Mouse (Mus musculus) adrenal gland, postnatal 25 days (tissue): Measurements from ENCODE around the gene Cd52. TPM values are rescaled to one million over a fixed set of nuclear protein-coding genes. Genes with fewer than 3 reads are reported as not detected.

Experiments
- DNase-seq: peaks from one replicate; pipeline ENCODE4 v3.0.0; 2021; ENCODE audit warnings: mixed read lengths
- total RNA-seq: library from RNA; stranded (reverse); gene quantifications from 2 replicates; pipeline ENCODE4 v1.2.3, GENCODE M21; 2021

Gene Cd52
- total RNA-seq, 1 experiment from 2014 or later = 8.4 TPM

GRCm38 (mm10) chr4:134051912-134052311, 43.0 kb downstream of the Cd52 start:
- no peak for DNase-seq

GRCm38 (mm10) chr4:134047648-134048047, 47.2 kb downstream of the Cd52 start:
- no peak for DNase-seq

DNA sequence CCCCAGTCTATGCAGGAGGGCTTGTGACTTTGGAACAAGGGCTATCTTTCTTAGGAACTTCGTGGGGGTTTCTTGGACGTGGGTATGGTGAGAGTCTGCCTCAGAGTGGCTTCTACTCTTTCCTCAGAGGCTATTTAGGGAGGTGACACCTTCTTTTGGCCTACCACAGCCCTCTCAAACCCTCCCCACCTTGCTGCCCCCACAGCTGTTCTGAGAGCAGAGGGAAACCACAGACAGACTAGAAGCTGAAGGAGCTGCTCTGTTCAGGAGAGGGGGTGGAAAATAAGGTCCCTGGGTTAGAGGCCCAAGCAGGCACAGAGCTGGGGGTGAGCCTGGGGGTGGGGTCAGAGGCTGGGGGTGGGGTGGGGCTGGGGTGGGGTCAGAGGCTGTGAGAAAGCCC, 51.8 kb downstream of the Cd52 start:
- DNase-seq = no peak

- DNase-seq = no peak
Observed at GRCm38 (mm10) chr4:134041317-134042123, 53.4 kb downstream of the Cd52 start.

- peak; percentile 80 for DNase-seq
Observed at GRCm38 (mm10) chr4:134035953-134036352, 58.9 kb downstream of the Cd52 start.

Other genes with a start within 250 kb of the Cd52 start
- gene Rps6ka1, start 207.3 kb downstream of the Cd52 start, total RNA-seq = 14.7 and 21.3 TPM in 2 replicates
- 391 and 425 TPM in 2 replicates for gene Hmgn2, start 126.4 kb downstream of the Cd52 start, total RNA-seq
- gene Dhdds, start 94.2 kb downstream of the Cd52 start, total RNA-seq = 45.2 and 55.0 TPM in 2 replicates
- not detected in 2 replicates for gene Lin28a, start 76.2 kb downstream of the Cd52 start, total RNA-seq
- not detected in 2 replicates for gene Zfp683, start 41.2 kb downstream of the Cd52 start, total RNA-seq
- gene Crybg2, start 34.3 kb downstream of the Cd52 start, total RNA-seq = 0.15 TPM in 1 of 2 replicates, not detected in the other
- 8.1 and 9.4 TPM in 2 replicates for gene Ubxn11, start 7.5 kb upstream of the Cd52 start, total RNA-seq
- gene Sh3bgrl3, start 33.7 kb upstream of the Cd52 start, total RNA-seq = 62.5 and 73.2 TPM in 2 replicates
- 15.7 and 19.2 TPM in 2 replicates for gene Cep85, start 92.0 kb upstream of the Cd52 start, total RNA-seq
- not detected in 2 replicates for gene Gm7534, start 107.9 kb upstream of the Cd52 start, total RNA-seq
- gene Catsper4, start 132.3 kb upstream of the Cd52 start, total RNA-seq = not detected in 2 replicates
- gene Cnksr1, start 143.3 kb upstream of the Cd52 start, total RNA-seq = 0.49 TPM in 1 of 2 replicates, not detected in the other
- gene E130218I03Rik, start 148.6 kb upstream of the Cd52 start, total RNA-seq = not detected in 2 replicates
- gene Zfp593, start 150.5 kb upstream of the Cd52 start, total RNA-seq = 8.8 and 10.3 TPM in 2 replicates
- gene Gm30191, start 151.9 kb upstream of the Cd52 start, total RNA-seq = not detected in 2 replicates
- gene Grrp1, start 159.0 kb upstream of the Cd52 start, total RNA-seq = 6.2 and 8.3 TPM in 2 replicates
- gene Pdik1l, start 192.8 kb upstream of the Cd52 start, total RNA-seq = 19.7 and 20.2 TPM in 2 replicates
- not detected in 2 replicates for gene Trim63, start 220.0 kb upstream of the Cd52 start, total RNA-seq
- gene Slc30a2, start 248.1 kb upstream of the Cd52 start, total RNA-seq = 21.1 and 21.5 TPM in 2 replicates